Mouse (Mus musculus) spleen, postnatal 14 days (tissue): ENCODE results near the gene Lhx5.

Experiments
- DNase-seq, 2 experiments: peaks; one replicate each; pipeline ENCODE4 v3.0.0; 2021 to 2022; ENCODE audit warnings: low spot score in 2 of 2

Lhx5 gene

GRCm38 (mm10) chr5:120432486-120433015, 1.1 kb downstream of the Lhx5 start:
- no peak for DNase-seq

- DNase-seq: no peak
Observed at GRCm38 (mm10) chr5:120433135-120433760, 1.7 kb downstream of the Lhx5 start.

DNA sequence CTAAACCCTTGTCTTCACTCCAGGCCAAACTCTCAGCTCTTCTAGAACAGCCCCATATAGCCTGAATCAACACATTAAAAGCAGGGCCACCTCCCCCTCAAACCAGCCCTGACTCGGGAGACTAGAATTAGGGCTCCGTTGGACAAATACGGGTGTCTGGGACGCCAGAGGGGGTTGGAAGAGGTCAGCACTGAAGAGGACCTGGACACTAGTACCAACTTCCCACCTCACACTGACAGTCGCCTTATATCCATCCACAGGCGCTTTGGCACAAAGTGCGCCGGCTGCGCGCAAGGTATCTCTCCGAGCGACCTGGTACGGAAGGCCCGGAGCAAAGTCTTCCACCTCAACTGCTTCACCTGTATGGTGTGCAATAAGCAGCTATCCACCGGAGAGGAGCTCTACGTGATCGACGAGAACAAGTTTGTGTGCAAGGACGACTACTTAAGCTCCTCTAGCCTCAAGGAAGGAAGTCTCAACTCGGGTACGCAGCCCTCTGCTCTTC, 2.8 kb downstream of the Lhx5 start:
- DNase-seq: no peak

GRCm38 (mm10) chr5:120435006-120435681, 3.6 kb downstream of the Lhx5 start:
- no peak for DNase-seq

- DNase-seq: no peak
Observed at GRCm38 (mm10) chr5:120435731-120436501, 4.4 kb downstream of the Lhx5 start.

- DNase-seq: no peak
Observed at GRCm38 (mm10) chr5:120436885-120437495, 5.5 kb downstream of the Lhx5 start.

DNA sequence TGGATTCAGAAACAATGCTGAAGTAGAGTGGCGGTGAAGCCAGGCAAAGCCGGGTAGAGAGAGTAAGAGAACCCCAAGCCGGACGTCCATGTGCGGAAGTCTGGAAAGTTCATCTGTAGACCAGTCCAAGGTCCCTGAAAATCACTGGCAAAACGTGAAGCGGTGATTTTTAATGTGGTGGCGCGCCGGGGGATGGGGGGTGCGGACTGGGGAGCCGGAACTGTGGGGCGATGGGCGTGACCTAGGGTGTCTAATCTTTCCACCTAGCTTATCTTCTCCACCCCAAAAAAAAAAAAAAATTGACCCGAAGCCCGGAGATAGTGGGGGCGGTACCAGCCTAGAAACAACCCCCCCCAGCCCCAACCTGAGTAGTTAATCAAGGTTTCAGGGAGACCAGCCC, 6.0 kb downstream of the Lhx5 start:
- no peak for DNase-seq

DNA sequence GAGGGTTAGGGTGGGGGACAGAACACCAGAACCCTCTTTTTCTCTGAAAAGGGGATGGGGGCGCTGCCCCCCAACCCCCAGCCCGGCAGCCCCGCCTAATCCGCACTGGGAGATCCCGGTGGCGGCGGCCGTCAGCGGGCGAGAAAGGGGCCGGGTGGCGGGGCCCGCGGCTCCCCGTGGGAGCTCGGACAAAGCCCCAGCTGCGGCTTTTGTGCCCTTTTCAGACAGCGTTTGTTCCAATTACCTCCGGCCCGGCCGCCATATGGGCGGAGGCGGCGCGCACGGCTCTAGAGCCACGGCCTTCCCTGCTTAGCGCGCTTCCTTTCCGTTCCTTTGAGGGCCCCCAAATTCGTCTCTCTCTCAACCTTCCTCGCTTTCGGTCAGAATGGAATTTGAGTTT, 6.5 kb downstream of the Lhx5 start:
- DNase-seq: no peak

GRCm38 (mm10) chr5:120438469-120438868, 7.0 kb downstream of the Lhx5 start:
- no peak for DNase-seq

DNA sequence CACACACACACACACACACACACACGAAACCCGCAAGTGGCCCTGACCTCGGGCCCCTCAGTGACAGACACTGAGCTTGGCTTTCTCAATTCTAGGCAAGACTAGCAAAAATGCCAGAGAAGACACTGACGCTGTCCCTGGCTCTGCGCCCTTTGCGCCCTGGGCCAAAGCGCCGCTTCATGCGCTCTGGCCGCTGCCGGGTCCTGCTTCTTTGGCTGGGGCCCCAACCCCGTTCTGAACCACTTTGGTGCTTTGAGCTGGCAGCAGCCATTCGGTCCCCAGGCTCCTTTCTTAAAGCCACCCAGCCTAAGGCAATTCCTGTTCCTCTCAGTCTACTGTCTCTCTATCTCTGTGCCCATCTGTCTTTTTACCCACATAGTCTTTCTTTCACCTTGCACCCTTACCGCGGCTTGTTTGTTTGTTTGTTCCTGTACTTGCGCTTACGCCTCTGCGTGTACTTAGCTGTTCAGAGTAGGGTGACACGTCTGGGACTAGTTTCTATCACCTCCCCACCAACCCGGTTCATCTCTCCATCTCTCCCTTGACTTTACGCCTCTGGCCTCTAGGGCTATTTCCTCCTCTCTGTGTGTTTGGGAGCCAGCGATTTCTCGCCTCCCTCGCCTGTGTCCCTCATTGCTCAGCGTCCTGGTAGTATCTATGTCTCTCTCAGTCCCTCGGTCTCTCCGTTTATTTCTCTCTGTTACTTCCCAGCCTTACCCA, 7.7 kb downstream of the Lhx5 start:
- DNase-seq: no peak

GRCm38 (mm10) chr5:120439887-120440670, 8.6 kb downstream of the Lhx5 start:
- no peak for DNase-seq

GRCm38 (mm10) chr5:120440733-120441132, 9.2 kb downstream of the Lhx5 start:
- DNase-seq: peak; percentile 60 to 74

- DNase-seq: no peak
Observed at GRCm38 (mm10) chr5:120447305-120447704, 15.8 kb downstream of the Lhx5 start.

GRCm38 (mm10) chr5:120454756-120455337, 23.3 kb downstream of the Lhx5 start:
- DNase-seq: no peak

- DNase-seq: no peak
Observed at GRCm38 (mm10) chr5:120456253-120456652, 24.8 kb downstream of the Lhx5 start.

GRCm38 (mm10) chr5:120456841-120457554, 25.5 kb downstream of the Lhx5 start:
- DNase-seq: no peak

DNA sequence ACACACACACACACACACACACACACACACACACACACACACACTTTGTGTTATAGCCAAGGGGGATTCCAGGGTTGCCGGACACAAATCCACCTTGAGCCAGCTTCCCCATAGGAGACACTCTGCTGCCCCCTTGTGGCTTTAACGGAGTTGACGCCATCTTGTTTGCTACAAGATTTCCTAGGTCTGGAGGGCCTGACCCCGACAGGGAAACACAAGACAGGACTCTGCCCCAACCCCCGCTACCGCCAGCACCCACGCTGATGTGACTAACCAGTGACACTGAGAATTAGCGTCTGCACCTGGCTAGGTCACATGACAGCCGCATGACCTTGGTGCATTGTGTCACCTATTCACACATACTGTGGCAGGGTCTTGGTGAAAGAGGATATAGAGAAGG, 26.1 kb downstream of the Lhx5 start:
- peak; percentile 25 to 60 for DNase-seq

DNA sequence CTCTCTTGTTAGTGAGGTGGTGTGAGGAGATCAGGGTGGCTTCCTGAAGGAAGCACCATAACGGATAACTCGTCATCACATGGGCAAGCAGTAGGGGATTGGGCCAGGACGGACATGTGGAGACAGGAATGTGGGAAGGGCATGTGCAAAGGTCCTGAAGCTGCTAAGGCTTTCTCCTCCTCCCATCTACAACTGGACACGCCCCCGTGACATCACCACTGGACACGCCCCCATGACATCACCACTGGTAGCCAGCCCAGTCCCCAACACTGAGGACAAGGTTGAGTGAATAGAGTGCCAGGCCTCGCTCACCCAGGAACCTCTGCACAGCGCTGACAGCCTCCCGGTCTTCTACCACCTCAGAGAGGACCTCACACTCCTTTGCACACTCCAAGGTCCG, 27.6 kb downstream of the Lhx5 start:
- no peak for DNase-seq

DNA sequence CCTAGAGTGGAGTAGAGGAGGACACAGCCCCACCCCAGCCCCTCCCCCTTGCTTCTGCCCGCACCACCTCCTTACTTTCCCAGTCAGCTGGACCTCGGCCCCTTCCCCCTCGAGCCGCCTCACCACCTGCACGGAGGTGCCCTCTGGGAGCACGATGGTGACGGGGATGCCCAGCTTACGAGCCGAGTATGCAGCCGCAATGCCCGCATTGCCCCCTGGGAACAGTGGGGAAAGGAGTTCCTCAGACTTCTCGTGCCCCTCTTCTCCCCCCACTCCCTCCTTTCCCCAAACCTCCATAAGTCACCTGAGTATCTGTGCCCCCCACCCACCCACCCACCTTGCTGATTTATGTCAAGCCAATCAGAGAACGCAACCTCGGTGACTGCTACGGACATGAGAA, 30.4 kb downstream of the Lhx5 start:
- no peak for DNase-seq
